Mouse (Mus musculus): ENCODE results near the gene Akap12.
A peak's percentile ranks its signal among the peaks of the same experiment; 100 is the strongest.

Akap12 gene

GRCm38 (mm10) chr10:4364618-4365017, 98.4 kb downstream of the Akap12 start:
- DNase-seq, result no peak

DNA sequence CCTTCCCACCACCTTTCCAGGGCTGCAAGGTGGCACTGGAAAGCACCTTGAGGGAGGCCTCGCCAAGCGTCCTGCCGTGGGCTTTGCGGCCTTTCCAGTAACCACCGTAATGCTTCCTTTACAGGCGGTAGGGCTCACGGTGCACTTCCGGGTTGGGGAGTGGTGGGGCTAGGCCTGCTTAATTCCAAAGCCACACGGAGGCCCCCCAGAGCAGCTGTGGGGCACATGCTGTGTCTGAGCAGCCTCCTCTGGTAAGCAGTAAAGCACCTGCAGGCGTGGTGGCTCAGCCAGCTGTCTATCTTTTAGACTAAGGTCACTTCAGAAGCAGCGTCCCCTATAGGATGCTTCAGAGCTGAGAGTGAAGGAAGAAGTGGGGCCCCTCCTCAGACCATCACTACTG, 103.9 kb downstream of the Akap12 start:
- no peak for DNase-seq

DNA sequence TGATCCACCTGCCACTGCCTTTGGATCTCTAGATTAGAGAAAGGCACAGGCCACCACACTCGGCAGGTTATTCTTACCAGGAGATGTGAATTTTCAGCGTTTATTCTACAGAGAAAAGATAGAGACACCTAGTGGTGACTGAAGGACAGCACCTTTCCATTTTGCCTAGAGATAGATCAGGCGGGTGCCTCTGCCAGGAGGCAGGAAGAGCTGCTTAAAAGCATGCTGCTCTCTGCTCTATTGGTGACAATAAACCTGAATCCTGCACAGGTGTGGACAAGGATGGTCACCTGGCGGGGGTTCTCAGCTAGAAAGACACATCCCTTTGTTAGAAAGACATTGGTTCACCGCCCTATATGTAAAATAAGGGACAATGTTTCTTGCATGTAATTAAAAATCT, 105.8 kb downstream of the Akap12 start:
- peak; percentile 32 to 43 for DNase-seq

DNA sequence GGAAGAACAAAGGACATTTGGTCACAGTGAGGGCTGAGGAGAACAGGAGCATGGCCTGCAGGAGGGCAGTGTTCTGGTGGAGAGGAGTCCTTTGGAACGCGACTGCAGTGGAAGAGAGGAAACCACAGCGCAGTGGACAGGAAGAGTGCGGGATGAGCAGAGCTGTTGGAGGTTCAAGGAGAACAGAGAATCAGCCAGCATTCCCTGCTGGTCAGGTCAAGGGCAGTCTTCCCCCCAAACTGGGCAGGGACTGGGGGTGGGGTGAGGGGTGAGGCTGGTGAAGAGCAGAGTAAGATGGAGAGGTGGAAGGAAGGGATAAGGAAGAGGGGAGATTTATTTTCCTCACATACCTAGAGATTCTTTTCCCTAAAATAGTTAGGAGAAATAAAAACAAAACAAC, 107.4 kb downstream of the Akap12 start:
- no peak for DNase-seq

- DNase-seq, result no peak
These were observed 108.1 kb downstream of the Akap12 start for GRCm38 (mm10) chr10:4374239-4374638.

- no peak for DNase-seq
These were observed 108.6 kb downstream of the Akap12 start for GRCm38 (mm10) chr10:4374734-4375133.

DNA sequence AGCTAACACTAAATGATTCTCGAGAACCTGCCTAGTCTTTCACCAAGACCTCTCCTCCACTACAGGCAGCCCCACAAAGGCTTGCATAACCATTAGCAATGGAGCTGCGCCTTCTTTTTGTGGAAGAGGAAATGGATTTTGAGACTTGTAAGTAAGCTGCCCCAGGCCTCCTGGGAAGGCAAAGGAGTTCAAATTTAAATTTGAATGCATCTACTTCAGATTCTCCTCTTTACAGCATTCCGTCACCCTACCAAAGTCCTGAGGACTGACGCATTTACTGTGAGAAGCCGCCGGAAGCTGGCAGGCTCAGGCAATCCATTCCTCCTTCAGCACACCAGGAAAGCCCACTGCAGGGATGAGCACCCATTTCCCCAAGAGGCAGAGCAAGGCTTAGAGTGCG, 109.1 kb downstream of the Akap12 start:
- no peak for DNase-seq

DNA sequence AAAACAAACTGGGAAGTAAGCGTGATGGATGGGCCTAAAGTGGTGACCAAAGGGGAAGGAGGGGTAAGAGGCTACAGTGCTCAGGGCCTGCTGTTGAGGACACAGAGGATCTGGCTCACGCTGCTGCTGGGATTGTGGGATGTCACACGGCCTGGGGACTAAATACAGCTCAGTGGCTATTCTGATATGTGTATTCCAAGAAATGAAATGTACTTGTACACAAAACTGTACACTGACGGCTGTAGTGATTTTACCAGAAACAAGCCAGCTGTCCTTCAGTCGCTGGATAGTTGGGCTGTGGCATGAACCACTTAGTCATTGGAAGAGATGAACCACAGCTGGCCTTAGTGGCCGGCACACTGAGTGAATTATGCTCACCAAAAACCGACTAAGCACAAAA, 110.3 kb downstream of the Akap12 start:
- DNase-seq, result peak in 1 of 2 experiments; percentile 35

- DNase-seq, result no peak
These were observed 110.8 kb downstream of the Akap12 start for GRCm38 (mm10) chr10:4376931-4377330.

GRCm38 (mm10) chr10:4380748-4381147, 114.6 kb downstream of the Akap12 start:
- no peak for DNase-seq

DNA sequence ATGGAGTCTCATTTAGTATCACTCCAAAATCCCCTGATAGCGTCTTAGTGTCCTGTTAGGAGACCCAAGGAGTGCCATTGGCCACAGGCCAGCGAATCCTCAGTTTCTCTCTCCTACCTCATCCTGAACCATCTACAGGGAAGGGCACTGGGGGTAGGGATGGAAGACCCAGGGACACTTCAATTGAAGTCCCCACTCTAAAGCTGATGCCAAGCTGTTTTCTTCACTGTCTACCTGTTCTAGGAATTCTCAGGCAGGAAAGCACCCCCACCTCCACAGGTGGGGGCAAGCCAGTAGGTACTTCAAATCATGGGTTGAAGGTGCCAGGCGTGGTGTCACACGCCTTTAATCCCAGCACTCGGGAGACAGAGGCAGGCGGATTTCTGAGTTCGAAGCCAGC, 118.1 kb downstream of the Akap12 start:
- no peak for DNase-seq

- DNase-seq, result peak; percentile 97 to 98
These were observed 120.7 kb downstream of the Akap12 start for GRCm38 (mm10) chr10:4386609-4387591.

- DNase-seq, result peak; percentile 82 to 83
These were observed 121.7 kb downstream of the Akap12 start, which contains the start of gene Zbtb2 for GRCm38 (mm10) chr10:4387701-4388383. Gene Zbtb2 (minus strand): TSS chr10:4388108.

- peak; percentile 11 to 44 for DNase-seq
These were observed 122.2 kb downstream of the Akap12 start for GRCm38 (mm10) chr10:4388384-4388745.

DNA sequence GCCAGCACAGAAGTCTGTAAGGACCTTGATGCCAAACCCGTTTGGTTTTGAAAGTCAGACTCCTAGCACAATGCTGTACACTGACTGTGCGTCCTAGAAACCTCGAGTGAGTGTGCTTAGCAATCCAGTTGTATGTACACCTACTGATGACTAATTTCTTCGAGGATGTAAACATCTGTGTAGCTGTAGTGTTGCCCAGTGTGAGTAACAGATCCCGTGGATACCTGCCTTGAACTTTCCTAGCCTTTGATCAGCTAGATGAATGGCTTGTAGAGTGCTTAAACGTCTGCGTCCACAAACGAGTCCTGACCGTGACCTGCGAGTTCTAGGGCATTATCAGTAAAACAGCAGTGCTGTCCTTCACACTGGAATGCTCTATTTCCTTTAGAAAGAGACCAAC, 122.9 kb downstream of the Akap12 start:
- DNase-seq, result no peak

- no peak for DNase-seq
These were observed 123.4 kb downstream of the Akap12 start for GRCm38 (mm10) chr10:4389461-4390112.

GRCm38 (mm10) chr10:4390550-4390949, 124.4 kb downstream of the Akap12 start:
- DNase-seq, result no peak

DNA sequence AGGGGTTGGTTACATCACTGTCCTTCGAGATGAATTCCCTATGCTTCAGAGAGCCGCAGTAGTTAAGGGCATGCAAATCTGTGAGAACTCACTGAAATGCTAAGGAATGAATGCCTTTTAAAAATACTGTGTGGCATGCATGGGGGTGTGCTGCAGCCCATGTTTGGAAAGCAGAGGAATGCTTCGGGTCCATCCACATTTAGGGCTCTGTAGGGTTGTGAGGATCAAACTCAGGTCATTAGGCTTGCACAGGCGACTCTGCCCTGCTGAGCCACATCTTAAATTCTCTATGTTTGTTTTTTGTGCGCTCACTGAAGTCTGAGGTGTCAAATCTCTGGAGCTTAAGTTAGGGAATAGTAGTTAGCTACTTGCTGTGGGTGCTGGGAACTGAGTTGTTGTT, 124.9 kb downstream of the Akap12 start:
- no peak for DNase-seq

DNA sequence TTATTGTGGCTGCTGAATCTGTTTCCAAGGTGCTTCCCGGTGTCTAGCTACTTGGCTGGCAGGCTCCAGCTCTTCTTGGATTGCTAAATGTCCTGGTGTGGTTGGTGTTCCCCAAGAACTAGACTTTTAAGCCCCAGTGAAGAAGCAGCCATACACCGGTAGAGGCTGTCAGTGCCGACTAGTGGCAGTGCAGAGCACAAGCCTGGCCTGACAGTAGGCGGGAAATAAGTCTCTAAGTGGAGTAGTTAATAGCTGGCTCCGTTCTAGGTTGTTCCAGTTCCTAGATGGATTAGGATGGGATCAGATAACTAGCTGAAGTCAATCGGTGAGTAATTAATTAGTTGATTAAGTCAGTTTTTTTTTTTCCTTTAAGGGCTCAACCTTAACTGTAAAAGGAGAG, 125.7 kb downstream of the Akap12 start:
- peak; percentile 57 to 65 for DNase-seq

- no peak for DNase-seq
These were observed 129.1 kb downstream of the Akap12 start for GRCm38 (mm10) chr10:4395321-4395720.

DNA sequence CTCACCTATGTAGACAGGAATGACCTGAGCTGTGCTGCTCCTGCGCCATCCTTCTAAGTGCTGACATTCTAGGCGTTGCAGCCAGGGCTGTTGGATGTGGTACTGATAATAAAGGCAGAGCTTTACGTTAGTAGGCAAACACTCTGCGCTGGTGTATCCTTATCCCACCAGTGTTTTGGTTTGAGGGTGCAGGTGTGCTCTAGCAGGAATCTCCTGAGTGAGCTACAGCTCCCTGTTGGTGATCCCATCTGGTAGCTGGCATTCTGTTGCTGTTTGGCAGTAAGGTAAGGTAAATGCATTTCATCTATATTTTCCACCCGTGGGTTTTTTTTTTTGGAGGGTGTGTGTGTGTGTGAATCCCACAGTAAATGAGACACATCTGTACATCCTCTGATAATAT, 131.9 kb downstream of the Akap12 start:
- no peak for DNase-seq

- DNase-seq, result peak; percentile 65 to 67
These were observed 138.8 kb downstream of the Akap12 start for GRCm38 (mm10) chr10:4404895-4405491.

- no peak for DNase-seq
These were observed 139.3 kb downstream of the Akap12 start for GRCm38 (mm10) chr10:4405511-4405910.

Data from kidney, postnatal 36 days (tissue).